Mouse (Mus musculus): ENCODE measurements around the gene Mbd6. TPM values are rescaled to one million over a fixed set of nuclear protein-coding genes. Genes with fewer than 3 reads are reported as not detected.
"Not testable (repeated sequence)": the region's sequence is repeated elsewhere in the genome, so short reads cannot be mapped to it uniquely, and the experiment has no call there.

Mbd6 gene
- polyA plus RNA-seq, 1 experiment = 33.5 TPM

DNA sequence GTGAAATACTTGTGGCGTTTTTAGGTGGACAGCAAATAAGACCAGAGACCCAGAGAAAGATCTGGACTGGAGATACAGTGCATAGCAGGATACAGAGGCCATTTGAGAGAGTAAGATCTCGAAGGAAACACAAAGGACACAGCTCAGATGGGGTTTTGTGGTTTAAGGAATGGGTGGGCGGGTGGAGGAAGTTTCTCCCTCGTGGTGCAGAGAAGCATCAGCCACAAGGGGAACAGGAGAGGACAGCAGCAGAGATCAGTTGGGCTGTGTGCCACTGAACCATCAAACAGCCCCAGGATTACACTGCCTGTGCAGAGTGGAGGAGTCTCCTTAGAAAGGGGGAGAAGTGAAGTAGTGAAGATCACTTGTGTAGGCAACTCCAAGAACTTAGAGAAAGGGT is 29.2 kb upstream of the Mbd6 start:
- no peak for TF ChIP-seq TAL1 (IDR thresholded peaks at IDR 0.05; ENCODE audit: low read length)
- TF ChIP-seq GATA1 (IDR thresholded peaks at IDR 0.05; ENCODE audit: low read length) = no peak
- Histone ChIP-seq H3K4me1 (ENCODE audit: control insufficient read depth) (peaks cover 29% of the 10 kb centered on the region), H3K4me3 (replicated peaks) (no peak overlapping the region), H3K27me3 (ENCODE audit: control insufficient read depth) (peaks cover 5% of the 10 kb centered on the region; the same call in 1 of the 2 replicates), H3K36me3 (ENCODE audit: control insufficient read depth) (no peaks in the 10 kb centered on the region), H3K9me3 (ENCODE audit: control insufficient read depth, low read length) (no peaks in the 10 kb centered on the region)

DNA sequence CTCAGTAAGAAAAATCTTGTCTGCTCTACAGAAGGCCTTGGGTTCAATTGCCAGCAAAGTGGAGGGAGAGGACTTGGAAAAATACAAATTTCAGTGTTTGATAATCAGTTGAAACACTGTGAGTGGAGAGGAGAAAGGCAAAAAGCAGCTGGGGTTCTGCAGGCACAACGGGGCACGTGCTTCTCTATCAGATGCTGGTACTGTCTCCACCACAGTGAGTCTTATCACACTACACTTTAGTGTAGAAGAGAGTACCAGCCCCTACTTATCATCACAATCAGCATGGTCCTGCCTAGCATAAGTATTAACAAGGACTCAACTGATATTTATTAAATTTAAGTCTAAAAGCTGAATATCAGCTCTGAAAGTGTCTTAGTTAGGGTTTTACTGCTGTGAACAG is 28.5 kb upstream of the Mbd6 start:
- no peaks in the 10 kb centered on the region for H3K9me3 ChIP-seq (ENCODE audit: control insufficient read depth, low read length)
- peaks cover 35% of the 10 kb centered on the region for H3K4me1 ChIP-seq (ENCODE audit: control insufficient read depth)
- H3K4me3 ChIP-seq (replicated peaks) = no peak overlapping the region
- H3K36me3 ChIP-seq (ENCODE audit: control insufficient read depth) = no peaks in the 10 kb centered on the region
- TF ChIP-seq TAL1 (IDR thresholded peaks at IDR 0.05; ENCODE audit: low read length) (no peak), GATA1 (IDR thresholded peaks at IDR 0.05; ENCODE audit: low read length) (no peak)
- H3K27me3 ChIP-seq (ENCODE audit: control insufficient read depth) = peaks cover 4% of the 10 kb centered on the region; the same call in 1 of the 2 replicates

DNA sequence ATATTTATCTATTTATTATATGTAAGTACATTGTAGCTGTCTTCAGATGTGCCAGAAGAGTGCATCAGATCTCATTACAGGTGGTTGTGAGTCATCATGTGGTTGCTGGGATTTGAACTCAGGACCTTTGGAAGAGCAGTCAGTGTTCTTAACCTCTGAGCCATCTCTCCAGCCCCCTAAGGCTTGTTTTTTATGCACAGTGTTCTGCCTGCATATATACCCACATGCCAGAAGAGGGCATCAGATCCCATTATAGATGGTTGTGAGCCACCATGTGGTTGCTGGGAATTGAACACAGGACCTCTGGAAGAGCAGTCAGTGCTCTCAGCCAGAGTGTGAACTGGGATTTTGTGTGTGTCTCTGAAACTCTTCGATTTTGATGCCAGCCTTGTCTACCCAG is 26.1 kb upstream of the Mbd6 start:
- not testable (repeated sequence) for H3K9me3 ChIP-seq (ENCODE audit: control insufficient read depth, low read length); H3K36me3 ChIP-seq (ENCODE audit: control insufficient read depth); H3K4me3 ChIP-seq (replicated peaks); H3K27me3 ChIP-seq (ENCODE audit: control insufficient read depth)
- H3K4me1 ChIP-seq (ENCODE audit: control insufficient read depth) = peaks cover 49% of the 10 kb centered on the region

DNA sequence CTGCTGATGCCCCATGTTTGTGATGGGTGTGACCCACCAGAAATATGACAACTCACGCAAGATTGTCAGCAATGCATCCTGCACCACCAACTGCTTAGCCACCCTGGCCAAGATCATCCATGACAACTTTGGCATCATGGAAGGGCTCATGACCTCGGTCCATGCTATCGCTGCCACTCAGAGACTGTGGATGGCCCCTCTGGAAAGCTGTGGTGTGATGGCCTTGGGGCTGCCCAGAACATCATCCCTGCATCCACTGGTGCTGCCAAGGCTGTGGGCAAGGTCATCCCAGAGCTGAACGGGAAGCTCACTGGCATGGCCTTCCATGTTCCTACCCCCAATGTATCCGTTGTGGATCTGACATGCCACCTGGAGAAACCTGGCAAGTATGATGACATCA is 24.7 kb upstream of the Mbd6 start:
- not testable (repeated sequence) for H3K27me3 ChIP-seq (ENCODE audit: control insufficient read depth); H3K9me3 ChIP-seq (ENCODE audit: control insufficient read depth, low read length); H3K4me3 ChIP-seq (replicated peaks)
- Histone ChIP-seq H3K4me1 (ENCODE audit: control insufficient read depth) (peaks cover 59% of the 10 kb centered on the region), H3K36me3 (ENCODE audit: control insufficient read depth) (peaks cover 19% of the 10 kb centered on the region)

DNA sequence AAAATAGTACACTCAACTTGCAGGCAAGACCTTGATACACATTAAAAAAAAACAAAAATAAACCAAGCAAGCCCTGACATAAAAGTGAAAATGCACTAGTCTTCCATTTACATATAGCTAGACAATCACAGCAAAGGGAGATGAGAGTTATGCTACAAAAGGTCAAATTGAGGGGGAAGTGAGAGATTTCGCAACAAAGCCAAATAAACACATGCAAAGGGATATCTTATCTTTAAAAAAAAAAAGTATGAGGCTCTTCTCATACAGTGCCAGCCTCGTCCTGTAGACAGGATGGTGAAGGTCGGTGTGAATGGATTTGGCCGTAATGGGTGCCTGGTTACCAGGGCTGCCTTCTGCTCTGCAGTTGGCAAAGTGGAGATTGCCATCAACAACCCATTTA is 24.0 kb upstream of the Mbd6 start:
- Histone ChIP-seq H3K4me3 (replicated peaks) (peak overlapping the region; percentile 95), H3K4me1 (ENCODE audit: control insufficient read depth) (peaks cover 56% of the 10 kb centered on the region), H3K9me3 (ENCODE audit: control insufficient read depth, low read length) (no peaks in the 10 kb centered on the region), H3K36me3 (ENCODE audit: control insufficient read depth) (peaks cover 25% of the 10 kb centered on the region), H3K27me3 (ENCODE audit: control insufficient read depth) (no peaks in the 10 kb centered on the region)
- TF ChIP-seq TAL1 (IDR thresholded peaks at IDR 0.05; ENCODE audit: low read length) (no peak), GATA1 (IDR thresholded peaks at IDR 0.05; ENCODE audit: low read length) (no peak)

DNA sequence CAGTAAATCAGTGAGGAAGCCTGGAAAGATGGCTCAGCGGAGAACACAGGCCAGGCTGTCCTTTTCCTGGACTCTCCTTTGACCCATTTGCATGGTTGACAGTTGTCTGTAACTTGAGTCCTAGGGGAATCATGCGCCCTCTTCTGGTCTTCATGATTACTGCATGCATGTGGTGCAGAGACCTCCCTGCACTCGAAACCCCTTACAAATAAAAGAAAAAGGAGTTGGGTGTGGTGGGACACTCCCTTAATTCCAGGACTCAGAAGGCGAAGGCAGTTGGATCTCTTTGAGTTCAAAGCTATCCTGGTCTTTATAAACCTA is 23.5 kb upstream of the Mbd6 start:
- TF ChIP-seq GATA1 (IDR thresholded peaks at IDR 0.05; ENCODE audit: low read length) (no peak), TAL1 (IDR thresholded peaks at IDR 0.05; ENCODE audit: low read length) (no peak)

DNA sequence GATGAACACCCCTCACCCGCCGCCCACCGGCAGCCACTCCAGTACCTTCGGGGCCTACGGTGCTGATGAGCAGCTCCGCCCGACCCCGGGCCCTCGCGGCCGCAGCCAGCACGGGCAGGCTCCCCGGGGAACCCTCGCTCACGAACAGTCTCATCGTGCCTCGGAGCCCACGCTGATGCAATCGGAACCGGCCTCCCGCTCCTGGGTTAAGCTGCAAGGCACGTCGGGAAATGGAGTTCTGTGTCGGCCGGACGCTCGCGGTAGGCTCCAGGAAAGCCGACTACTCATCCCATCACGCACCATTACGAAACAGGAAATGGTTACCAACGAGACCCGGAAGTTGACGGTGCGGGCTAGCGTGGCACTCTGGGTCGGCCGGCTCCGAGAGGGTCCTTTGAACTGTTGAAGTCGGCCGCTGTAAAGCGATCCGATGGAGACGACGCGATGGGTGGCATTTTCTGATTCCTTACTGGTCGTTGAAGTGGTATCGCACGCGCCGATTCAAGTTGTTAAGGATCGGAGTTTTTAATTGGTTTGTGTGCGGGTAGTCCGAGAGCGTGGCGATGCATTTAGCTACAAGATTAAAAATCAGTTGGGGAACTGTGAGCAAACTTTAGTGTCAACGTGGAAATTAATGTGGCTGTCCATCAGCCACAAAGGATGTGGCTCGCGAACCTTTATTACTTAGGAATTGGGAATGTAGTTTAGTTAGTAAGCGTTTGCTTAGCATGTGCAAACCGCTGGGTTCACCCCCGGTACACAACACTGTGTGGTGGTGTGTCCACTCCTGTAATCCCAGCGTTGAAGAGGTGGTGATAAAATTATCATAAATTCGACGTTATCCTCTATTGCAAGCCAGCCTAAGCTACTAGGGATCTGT is 22.9 kb upstream of the Mbd6 start, which contains the start of gene Mars:
Gene Mars (minus strand): TSS at position 311 of the 880 bp plus-strand sequence.
- TF ChIP-seq GATA1 (IDR thresholded peaks at IDR 0.05; ENCODE audit: low read length) (no peak), TAL1 (IDR thresholded peaks at IDR 0.05; ENCODE audit: low read length) (no peak)
- Histone ChIP-seq H3K4me1 (ENCODE audit: control insufficient read depth) (peaks cover 47% of the 10 kb centered on the region), H3K27me3 (ENCODE audit: control insufficient read depth) (no peaks in the 10 kb centered on the region), H3K36me3 (ENCODE audit: control insufficient read depth) (peaks cover 37% of the 10 kb centered on the region), H3K9me3 (ENCODE audit: control insufficient read depth, low read length) (no peaks in the 10 kb centered on the region), H3K4me3 (replicated peaks) (peak within 1 kb of the TSS; percentile 95)

More for the DNA sequence above, 23.5 kb upstream of the Mbd6 start:
- peak overlapping the region; percentile 95 for H3K4me3 ChIP-seq (replicated peaks)
- H3K9me3 ChIP-seq (ENCODE audit: control insufficient read depth, low read length) = no peaks in the 10 kb centered on the region
- no peaks in the 10 kb centered on the region for H3K27me3 ChIP-seq (ENCODE audit: control insufficient read depth)
- peaks cover 31% of the 10 kb centered on the region for H3K36me3 ChIP-seq (ENCODE audit: control insufficient read depth)
- H3K4me1 ChIP-seq (ENCODE audit: control insufficient read depth) = peaks cover 51% of the 10 kb centered on the region

DNA sequence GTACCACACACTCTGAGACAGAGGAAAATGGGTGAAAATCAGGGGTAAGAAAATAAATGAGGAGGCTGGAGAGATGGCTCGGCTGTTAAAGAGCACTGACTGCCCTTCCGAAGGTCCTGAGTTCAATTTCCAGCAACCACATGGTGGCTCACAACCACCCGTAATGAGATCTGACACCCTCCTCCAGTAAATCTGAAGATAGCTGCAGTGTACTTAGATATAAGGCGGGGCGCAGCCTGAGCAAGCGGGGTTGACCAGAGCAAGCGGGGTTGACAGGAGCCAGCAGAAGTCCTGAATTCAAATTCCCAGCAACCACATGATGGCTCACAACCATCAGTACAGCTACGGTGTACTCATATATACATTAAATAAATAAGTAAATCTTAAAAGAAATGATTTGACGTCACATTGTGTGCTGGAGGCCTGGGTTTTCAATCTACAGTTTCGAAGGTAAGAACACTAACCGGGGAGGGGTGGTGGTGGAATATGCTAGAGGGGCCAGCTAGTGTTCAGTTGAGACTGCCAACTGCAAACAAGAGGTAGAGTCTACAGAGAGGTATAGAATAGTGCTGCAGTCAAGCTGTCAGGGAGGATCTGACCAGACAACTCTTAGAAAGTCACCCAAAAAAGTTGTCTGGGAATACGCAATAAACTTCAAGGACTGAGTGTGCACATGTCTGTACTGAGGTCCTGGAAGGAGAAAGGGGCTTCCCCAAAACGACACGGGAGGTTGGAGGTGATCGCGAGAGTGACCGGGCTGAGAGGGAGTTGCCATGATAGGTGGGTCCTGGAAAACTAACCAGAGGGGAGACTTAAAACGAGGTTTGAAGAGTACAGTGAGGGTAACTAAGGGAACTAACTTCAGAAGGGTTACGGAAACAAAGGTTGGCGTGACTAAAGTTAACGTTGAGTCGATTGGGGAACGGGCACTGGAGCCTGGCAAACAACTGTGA is 22.0 kb upstream of the Mbd6 start:
- peaks cover 46% of the 10 kb centered on the region for H3K36me3 ChIP-seq (ENCODE audit: control insufficient read depth)
- peaks cover 44% of the 10 kb centered on the region for H3K4me1 ChIP-seq (ENCODE audit: control insufficient read depth)
- TF ChIP-seq TAL1 (IDR thresholded peaks at IDR 0.05; ENCODE audit: low read length) = no peak
- H3K4me3 ChIP-seq (replicated peaks) = peak overlapping the region; percentile 95
- H3K27me3 ChIP-seq (ENCODE audit: control insufficient read depth) = no peaks in the 10 kb centered on the region
- no peaks in the 10 kb centered on the region for H3K9me3 ChIP-seq (ENCODE audit: control insufficient read depth, low read length)

DNA sequence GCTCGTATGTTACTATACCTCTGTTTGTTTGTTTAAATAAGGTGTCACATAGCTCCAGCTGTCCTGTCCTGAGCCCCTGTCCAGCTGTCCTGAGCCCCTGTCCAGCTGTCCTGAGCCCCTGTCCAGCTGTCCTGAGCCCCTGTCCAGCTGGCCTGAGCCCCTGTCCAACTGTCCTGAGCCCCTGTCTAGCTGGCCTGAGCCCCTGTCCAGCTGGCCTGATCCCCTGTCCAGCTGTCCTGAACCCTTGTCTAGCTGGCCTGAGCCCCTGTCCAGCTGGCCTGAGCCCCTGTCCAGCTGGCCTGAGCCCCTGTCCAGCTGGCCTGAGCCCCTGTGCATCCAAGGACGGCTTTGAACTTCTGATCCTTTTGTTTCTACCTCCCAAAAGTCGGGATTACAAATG is 20.3 kb upstream of the Mbd6 start:
- not testable (repeated sequence) for H3K27me3 ChIP-seq (ENCODE audit: control insufficient read depth); H3K9me3 ChIP-seq (ENCODE audit: control insufficient read depth, low read length); H3K4me3 ChIP-seq (replicated peaks)
- Histone ChIP-seq H3K36me3 (ENCODE audit: control insufficient read depth) (peaks cover 62% of the 10 kb centered on the region), H3K4me1 (ENCODE audit: control insufficient read depth) (peaks cover 50% of the 10 kb centered on the region)

All from erythroblast, embryonic 14.5 days (primary cell).